Mouse (Mus musculus) hindbrain, postnatal 0 days (tissue): ENCODE data around the gene Gimap5. TPM values are rescaled to one million over a fixed set of nuclear protein-coding genes. Genes with fewer than 3 reads are reported as not detected.

Source experiments
- ATAC-seq: fragments of 200-750 bp; cut with Nextera tagmentation; 2 replicates; pipeline ENCODE4 v1.8.0; 2017; ENCODE audit warnings: mild to moderate bottlenecking, moderate TSS enrichment, moderate library complexity
- DNase-seq: peaks from one replicate; pipeline ENCODE4 v3.0.0-alpha.2; 2015; ENCODE audit warnings: low spot score
- H3K27ac ChIP-seq: fragments of 300-500 bp; sonication (generic); 2 replicates; pipeline ENCODE4 v1.5.1; 2014; ENCODE audit warnings: mild to moderate bottlenecking
- H3K27me3 ChIP-seq: fragments of 300-500 bp; sonication (generic); 2 replicates; pipeline ENCODE4 v1.6.1; 2014; ENCODE audit warnings: low read length, mixed read lengths; ENCODE audit not compliant: insufficient read depth
- H3K36me3 ChIP-seq: fragments of 300-500 bp; sonication (generic); 2 replicates; pipeline ENCODE4 v1.6.1; 2014; ENCODE audit warnings: low read length, mixed read lengths; ENCODE audit not compliant: insufficient read depth
- H3K4me1 ChIP-seq: fragments of 300-500 bp; sonication (generic); 2 replicates; pipeline ENCODE4 v1.6.1; 2014; ENCODE audit warnings: antibody characterized with exemption, low read length, mixed read lengths; ENCODE audit not compliant: insufficient read depth
- H3K4me2 ChIP-seq: fragments of 300-500 bp; sonication (generic); 2 replicates; pipeline ENCODE4 v1.6.1; 2014; ENCODE audit warnings: low read depth, mild to moderate bottlenecking, low read length, moderate library complexity, mixed read lengths
- H3K4me3 ChIP-seq: fragments of 300-500 bp; sonication (generic); 2 replicates; pipeline ENCODE4 v1.5.1; 2014; ENCODE audit warnings: low read length
- H3K9ac ChIP-seq: fragments of 300-500 bp; sonication (generic); replicated peaks from 2 replicates; pipeline ENCODE4 v1.6.1; 2014; ENCODE audit warnings: mild to moderate bottlenecking, low read length, moderate library complexity, mixed read lengths
- H3K9me3 ChIP-seq: fragments of 300-500 bp; sonication (generic); 2 replicates; pipeline ENCODE4 v1.6.1; 2016; ENCODE audit warnings: low read length, mixed read lengths
- CTCF ChIP-seq: IDR thresholded peaks from 2 replicates; pipeline ENCODE4 v1.5.1; 2016; ENCODE audit warnings: antibody characterized with exemption, control low read depth, low read depth
- WGBS: fragments of 180-500 bp; shearing (Covaris S2); extraction: QIAGEN DNeasy Blood & Tissue Kit; methylation state at CpG from one replicate; pipeline ENCODE4 v1.1.7; 2014; 5-methylcytosine and 5-hydroxymethylcytosine counted together
- polyA plus RNA-seq: library from polyadenylated mRNA; unstranded; fragments of >200 nt; fragmentation: Nextera tagmentation; extraction: Ambion mirVana; gene quantifications from 2 replicates; pipeline ENCODE4 v1.2.1, GENCODE M21; 2015
- total RNA-seq: library from RNA; depleted of rRNA; stranded (reverse); fragments of >200 nt; gene quantifications from 2 replicates; pipeline ENCODE4 v1.2.3, GENCODE M21; 2014

The Gimap5 gene
- total and polyA plus RNA-seq, 2 experiments from 2014 or later: 0.68 to 2.4 TPM

- TF ChIP-seq CTCF: no peak
- DNase-seq (no peak), ATAC-seq (no peak)
- no peak overlapping the region for H3K27ac ChIP-seq
- H3K9me3 ChIP-seq: no peaks in the 10 kb centered on the region
- no peak overlapping the region for H3K4me2 ChIP-seq
- H3K4me3 ChIP-seq: no peak overlapping the region
- H3K4me1 ChIP-seq: peaks cover 5% of the 10 kb centered on the region; the same call in 1 of the 2 replicates
- H3K27me3 ChIP-seq: no peaks in the 10 kb centered on the region
- 81% methylated on average over 3 of the region's 3 CpGs for WGBS
- H3K36me3 ChIP-seq: no peaks in the 10 kb centered on the region
- H3K9ac ChIP-seq: no peak overlapping the region
Observed at GRCm38 (mm10) chr6:48739780-48740055, 6.3 kb upstream of the Gimap5 start.

GRCm38 (mm10) chr6:48740501-48741169 lies 5.4 kb upstream of the Gimap5 start:
- no peaks in the 10 kb centered on the region for H3K27me3 ChIP-seq
- TF ChIP-seq CTCF: no peak
- ATAC-seq: no peak
- no peak overlapping the region for H3K4me3 ChIP-seq
- WGBS: 75% methylated on average over 3 of the region's 3 CpGs
- H3K4me1 ChIP-seq: peaks cover 5% of the 10 kb centered on the region; the same call in 1 of the 2 replicates
- no peak overlapping the region for H3K9ac ChIP-seq
- no peak overlapping the region for H3K4me2 ChIP-seq
- DNase-seq: no peak
- H3K36me3 ChIP-seq: no peaks in the 10 kb centered on the region
- H3K9me3 ChIP-seq: no peaks in the 10 kb centered on the region
- no peak overlapping the region for H3K27ac ChIP-seq

GRCm38 (mm10) chr6:48741273-48741672 lies 4.7 kb upstream of the Gimap5 start:
- ATAC-seq (no peak), DNase-seq (no peak)
- H3K4me3 ChIP-seq: no peak overlapping the region
- H3K4me2 ChIP-seq: no peak overlapping the region
- no peak overlapping the region for H3K27ac ChIP-seq
- H3K9ac ChIP-seq: no peak overlapping the region
- H3K4me1 ChIP-seq: peaks cover 5% of the 10 kb centered on the region; the same call in 1 of the 2 replicates
- WGBS: 39% methylated on average over 3 of the region's 3 CpGs
- H3K36me3 ChIP-seq: no peaks in the 10 kb centered on the region
- H3K9me3 ChIP-seq: no peaks in the 10 kb centered on the region
- H3K27me3 ChIP-seq: no peaks in the 10 kb centered on the region
- no peak for TF ChIP-seq CTCF

GRCm38 (mm10) chr6:48741711-48742206 lies 4.2 kb upstream of the Gimap5 start:
- peak overlapping the region; percentile 68 for H3K4me2 ChIP-seq
- WGBS: 29% methylated on average over 9 of the region's 9 CpGs
- no peaks in the 10 kb centered on the region for H3K36me3 ChIP-seq
- TF ChIP-seq CTCF: no peak
- H3K4me3 ChIP-seq: 0 out of 2 replicates have a peak overlapping the region, but pooled peaks have one; percentile 47
- peaks cover 5% of the 10 kb centered on the region; the same call in 1 of the 2 replicates for H3K4me1 ChIP-seq
- no peaks in the 10 kb centered on the region for H3K27me3 ChIP-seq
- ATAC-seq (peak; percentile 63), DNase-seq (peak; percentile 13)
- no peak overlapping the region for H3K27ac ChIP-seq
- no peaks in the 10 kb centered on the region for H3K9me3 ChIP-seq
- H3K9ac ChIP-seq: no peak overlapping the region

GRCm38 (mm10) chr6:48742422-48743351 lies 3.3 kb upstream of the Gimap5 start:
- H3K27me3 ChIP-seq: no peaks in the 10 kb centered on the region
- no peaks in the 10 kb centered on the region for H3K36me3 ChIP-seq
- WGBS: 3% methylated on average over 52 of the region's 52 CpGs
- ATAC-seq (peak; percentile 78), DNase-seq (peak; percentile 35)
- peaks cover 5% of the 10 kb centered on the region; the same call in 1 of the 2 replicates for H3K4me1 ChIP-seq
- H3K27ac ChIP-seq: peak overlapping the region; percentile 54; the same call in 1 of the 2 replicates
- H3K4me2 ChIP-seq: peak overlapping the region; percentile 68
- peak overlapping the region; percentile 53 for H3K9ac ChIP-seq
- no peak for TF ChIP-seq CTCF
- no peaks in the 10 kb centered on the region for H3K9me3 ChIP-seq
- peak overlapping the region; percentile 47 for H3K4me3 ChIP-seq

GRCm38 (mm10) chr6:48745490-48745889 lies 507 bp upstream of the Gimap5 start:
- H3K4me3 ChIP-seq: no peak overlapping the region
- H3K4me1 ChIP-seq: peaks cover 5% of the 10 kb centered on the region; the same call in 1 of the 2 replicates
- no peaks in the 10 kb centered on the region for H3K36me3 ChIP-seq
- ATAC-seq: no peak
- TF ChIP-seq CTCF: no peak
- H3K27me3 ChIP-seq: no peaks in the 10 kb centered on the region
- H3K4me2 ChIP-seq: no peak overlapping the region
- H3K9me3 ChIP-seq: no peaks in the 10 kb centered on the region
- no peak for DNase-seq
- H3K9ac ChIP-seq: no peak overlapping the region
- H3K27ac ChIP-seq: no peak overlapping the region
- 68% methylated on average over 2 of the region's 2 CpGs for WGBS
